Mouse (Mus musculus): ENCODE measurements around the gene Slc27a4. TPM values are rescaled to one million over a fixed set of nuclear protein-coding genes. Genes with fewer than 3 reads are reported as not detected.

Gene Slc27a4
- total RNA-seq (2014; fragmentation: Nextera tagmentation), result 4.2 and 9.0 TPM in 2 replicates
- total RNA-seq (2017), result 5.5 and 8.6 TPM in 2 replicates
- 5.7 and 6.7 TPM in 2 replicates for polyA plus RNA-seq (2012)

DNA sequence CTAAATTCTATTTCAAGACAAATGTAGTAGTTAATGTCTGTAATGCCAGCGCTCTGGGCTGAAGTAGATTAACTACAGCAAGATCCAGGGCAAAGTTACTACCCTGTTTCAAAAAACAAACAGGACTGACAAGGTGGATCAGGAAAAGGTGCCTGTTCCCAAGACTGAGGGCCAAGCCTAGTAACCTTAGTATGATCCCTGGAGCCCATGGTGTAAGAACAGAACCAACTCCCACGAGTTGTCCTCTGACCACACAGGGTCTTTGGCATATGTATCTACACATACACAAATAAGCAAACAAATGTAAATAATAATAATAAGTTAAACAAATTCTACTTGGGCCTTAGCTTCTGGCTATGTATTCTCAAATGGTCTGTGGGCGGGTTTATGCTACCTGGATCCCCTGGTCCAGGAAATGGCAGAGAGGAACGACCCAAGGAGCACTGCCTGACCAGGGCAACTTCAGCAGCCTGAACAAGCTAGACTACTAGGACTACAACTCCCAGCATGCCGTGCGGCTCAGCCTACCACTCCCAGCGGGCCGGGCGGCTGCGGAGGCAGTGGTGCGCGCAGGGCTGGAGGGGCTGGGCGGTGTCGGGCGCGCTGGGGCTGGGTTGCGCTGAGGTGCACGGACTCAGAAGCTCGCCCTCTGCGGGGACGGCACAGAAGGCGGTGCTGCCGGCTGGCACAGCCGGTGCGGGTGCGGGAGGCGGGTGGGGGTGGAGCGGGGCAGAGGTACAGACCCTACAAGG is at the start of gene Slc27a4:
Gene Slc27a4 (plus strand): TSS at position 560 of the 752 bp plus-strand sequence.
- H3K4me3 ChIP-seq (ENCODE audit: low read depth, low read length), result peak within 1 kb of the TSS; percentile 92
- no peak for TF ChIP-seq TAL1 (conservative IDR thresholded peaks at IDR 0.05; ENCODE audit: low read depth, low read length)
- H3K27me3 ChIP-seq (ENCODE audit: insufficient read depth, low read length), result peaks cover 13% of the 10 kb centered on the region
- DNase-seq (ENCODE audit: low spot score) (peak; percentile 96), ATAC-seq (ENCODE audit: extremely low read depth, insufficient number of reproducible peaks, low FRiP score, poor library complexity, severe bottlenecking) (peak; percentile 62; the same call in 1 of the 2 replicates)
- H3K36me3 ChIP-seq (replicated peaks), result peaks cover 34% of the 10 kb centered on the region
- H3K4me1 ChIP-seq (ENCODE audit: insufficient read depth, low read depth, low read length), result peaks cover 17% of the 10 kb centered on the region
- no peaks in the 10 kb centered on the region for H3K9me3 ChIP-seq (replicated peaks)

DNA sequence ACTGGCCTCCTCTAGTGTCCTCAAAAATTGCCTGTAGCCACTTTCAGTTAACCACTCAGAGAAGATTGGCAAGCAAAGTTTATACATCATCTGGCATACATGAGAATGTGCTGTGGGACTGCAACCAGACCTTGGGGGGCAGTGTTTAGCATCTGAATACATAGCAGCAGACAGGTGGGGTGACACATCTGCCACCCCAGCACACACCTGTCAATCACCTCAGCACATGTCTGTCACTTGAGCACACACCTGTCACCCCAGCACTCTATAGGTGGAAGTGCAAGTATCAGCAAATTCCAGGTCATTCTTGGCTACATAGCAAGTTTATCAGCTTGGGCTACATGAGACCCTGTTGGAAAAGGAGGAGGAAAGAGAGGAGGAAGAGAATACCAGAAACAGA is 46.7 kb upstream of the Slc27a4 start:
- Histone ChIP-seq H3K9me3 (replicated peaks) (0 out of 2 replicates have a peak, but pooled peaks cover 3% of the 10 kb centered on the region), H3K27me3 (ENCODE audit: insufficient read depth, low read length) (peaks cover 13% of the 10 kb centered on the region), H3K36me3 (replicated peaks) (no peaks in the 10 kb centered on the region), H3K4me1 (ENCODE audit: insufficient read depth, low read depth, low read length) (no peaks in the 10 kb centered on the region), H3K4me3 (ENCODE audit: low read depth, low read length) (no peak overlapping the region)
- TF ChIP-seq POLR2AphosphoS5 (IDR thresholded peaks at IDR 0.05; ENCODE audit: insufficient replicate concordance, low read depth, low read length), result no peak
- TF ChIP-seq GATA2 (IDR thresholded peaks at IDR 0.05; ENCODE audit: borderline replicate concordance, low read depth, low read length), result no peak
- TF ChIP-seq TAL1 (conservative IDR thresholded peaks at IDR 0.05; ENCODE audit: low read depth, low read length), result no peak
- no peak for TF ChIP-seq CTCF (IDR thresholded peaks at IDR 0.05; ENCODE audit: low read depth, low read length)
- no peak for TF ChIP-seq GATA1 (IDR thresholded peaks at IDR 0.05; ENCODE audit: borderline replicate concordance, low read length)
- ATAC-seq (ENCODE audit: extremely low read depth, insufficient number of reproducible peaks, low FRiP score, poor library complexity, severe bottlenecking), result no peak
- no peak for DNase-seq (ENCODE audit: low spot score)

DNA sequence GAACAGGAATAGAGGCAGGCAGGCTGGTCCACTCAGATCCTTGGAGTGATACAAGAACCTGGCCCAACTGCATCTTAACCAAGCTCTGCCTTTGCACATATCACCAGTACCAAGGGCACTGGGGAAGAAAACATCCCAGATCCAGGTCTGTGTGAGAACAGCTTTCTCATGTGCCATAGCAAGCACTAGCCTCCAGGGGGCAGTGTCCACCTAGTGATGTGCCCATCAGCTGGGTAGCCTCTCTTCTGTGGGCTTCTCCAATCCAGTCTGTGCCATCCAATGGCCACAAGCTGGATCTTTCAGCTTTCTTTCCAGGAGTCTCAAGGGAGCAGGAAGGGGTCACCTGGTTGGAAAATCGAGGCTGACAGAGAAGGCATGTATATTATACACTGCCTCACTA is 37.6 kb upstream of the Slc27a4 start:
- ATAC-seq (ENCODE audit: extremely low read depth, insufficient number of reproducible peaks, low FRiP score, poor library complexity, severe bottlenecking) (no peak), DNase-seq (ENCODE audit: low spot score) (peak; percentile 35)
- H3K4me1 ChIP-seq (ENCODE audit: insufficient read depth, low read depth, low read length), result peaks cover 2% of the 10 kb centered on the region; the same call in 1 of the 2 replicates
- no peak overlapping the region for H3K4me3 ChIP-seq (ENCODE audit: low read depth, low read length)
- peaks cover 46% of the 10 kb centered on the region for H3K27me3 ChIP-seq (ENCODE audit: insufficient read depth, low read length)
- no peaks in the 10 kb centered on the region for H3K36me3 ChIP-seq (replicated peaks)
- H3K9me3 ChIP-seq (replicated peaks), result no peaks in the 10 kb centered on the region
- TF ChIP-seq CTCF (IDR thresholded peaks at IDR 0.05; ENCODE audit: low read depth, low read length) (peak; percentile 80), GATA2 (IDR thresholded peaks at IDR 0.05; ENCODE audit: borderline replicate concordance, low read depth, low read length) (no peak)

DNA sequence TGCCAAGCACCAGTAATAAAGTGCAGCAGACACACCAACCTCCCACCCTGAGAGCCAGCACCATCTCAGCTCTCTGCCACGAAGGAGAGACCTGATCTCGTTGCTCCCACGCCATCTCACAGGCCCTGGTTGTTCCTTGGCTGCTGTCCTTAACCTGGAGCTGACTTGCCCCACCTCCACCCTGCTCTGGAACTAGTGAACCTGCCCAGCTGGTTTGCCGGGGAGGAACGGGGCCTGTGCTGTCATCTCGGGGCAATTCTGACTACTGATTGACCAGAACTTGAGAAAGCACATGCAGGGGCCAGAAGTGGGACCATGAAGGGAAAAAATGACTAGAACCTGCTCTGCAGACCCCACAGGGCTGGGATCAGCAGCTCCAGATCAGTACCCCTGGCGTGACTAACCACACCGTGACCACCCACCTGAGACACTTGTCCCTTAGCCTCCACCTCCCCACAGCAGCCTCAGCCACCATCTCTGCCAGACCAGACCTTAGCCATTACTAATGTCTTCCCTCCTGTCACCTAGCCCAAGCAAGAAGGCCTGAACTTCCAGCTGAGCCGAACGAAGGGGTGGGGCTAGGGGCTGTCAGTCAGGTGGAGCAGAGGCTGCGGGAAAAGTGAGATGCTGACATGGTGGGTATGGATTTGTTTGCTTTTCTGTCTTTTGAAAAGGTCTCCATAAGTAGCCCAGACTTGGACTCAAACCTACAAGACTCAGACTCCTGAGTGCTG is 34.3 kb upstream of the Slc27a4 start:
- no peak for ATAC-seq (ENCODE audit: extremely low read depth, insufficient number of reproducible peaks, low FRiP score, poor library complexity, severe bottlenecking)
- H3K4me3 ChIP-seq (ENCODE audit: low read depth, low read length), result no peak overlapping the region
- DNase-seq (ENCODE audit: low spot score), result no peak
- H3K27me3 ChIP-seq (ENCODE audit: insufficient read depth, low read length), result peaks cover 25% of the 10 kb centered on the region
- TF ChIP-seq POLR2AphosphoS5 (IDR thresholded peaks at IDR 0.05; ENCODE audit: insufficient replicate concordance, low read depth, low read length) (no peak), GATA1 (IDR thresholded peaks at IDR 0.05; ENCODE audit: borderline replicate concordance, low read length) (no peak), GATA2 (IDR thresholded peaks at IDR 0.05; ENCODE audit: borderline replicate concordance, low read depth, low read length) (no peak)
- peaks cover 2% of the 10 kb centered on the region for H3K36me3 ChIP-seq (replicated peaks)
- H3K4me1 ChIP-seq (ENCODE audit: insufficient read depth, low read depth, low read length), result peaks cover 2% of the 10 kb centered on the region
- no peaks in the 10 kb centered on the region for H3K9me3 ChIP-seq (replicated peaks)

GRCm38 (mm10) chr2:29768901-29769300 is 33.5 kb upstream of the Slc27a4 start:
- H3K4me3 ChIP-seq (ENCODE audit: low read depth, low read length), result no peak overlapping the region
- no peak for ATAC-seq (ENCODE audit: extremely low read depth, insufficient number of reproducible peaks, low FRiP score, poor library complexity, severe bottlenecking)
- no peak for TF ChIP-seq TAL1 (conservative IDR thresholded peaks at IDR 0.05; ENCODE audit: low read depth, low read length)
- TF ChIP-seq POLR2AphosphoS5 (IDR thresholded peaks at IDR 0.05; ENCODE audit: insufficient replicate concordance, low read depth, low read length), result no peak
- no peak for TF ChIP-seq GATA1 (IDR thresholded peaks at IDR 0.05; ENCODE audit: borderline replicate concordance, low read length)
- TF ChIP-seq CTCF (IDR thresholded peaks at IDR 0.05; ENCODE audit: low read depth, low read length), result no peak
- no peak for TF ChIP-seq GATA2 (IDR thresholded peaks at IDR 0.05; ENCODE audit: borderline replicate concordance, low read depth, low read length)
- peaks cover 22% of the 10 kb centered on the region for H3K27me3 ChIP-seq (ENCODE audit: insufficient read depth, low read length)
- DNase-seq (ENCODE audit: low spot score), result no peak
- H3K9me3 ChIP-seq (replicated peaks), result no peaks in the 10 kb centered on the region
- H3K36me3 ChIP-seq (replicated peaks), result peaks cover 6% of the 10 kb centered on the region
- H3K4me1 ChIP-seq (ENCODE audit: insufficient read depth, low read depth, low read length), result peaks cover 10% of the 10 kb centered on the region

- peaks cover 9% of the 10 kb centered on the region for H3K36me3 ChIP-seq (replicated peaks)
- ATAC-seq (ENCODE audit: extremely low read depth, insufficient number of reproducible peaks, low FRiP score, poor library complexity, severe bottlenecking) (no peak), DNase-seq (ENCODE audit: low spot score) (no peak)
- H3K27me3 ChIP-seq (ENCODE audit: insufficient read depth, low read length), result peaks cover 22% of the 10 kb centered on the region
- H3K4me3 ChIP-seq (ENCODE audit: low read depth, low read length), result no peak overlapping the region
- H3K9me3 ChIP-seq (replicated peaks), result no peaks in the 10 kb centered on the region
- peaks cover 10% of the 10 kb centered on the region for H3K4me1 ChIP-seq (ENCODE audit: insufficient read depth, low read depth, low read length)
- TF ChIP-seq TAL1 (conservative IDR thresholded peaks at IDR 0.05; ENCODE audit: low read depth, low read length) (no peak), POLR2AphosphoS5 (IDR thresholded peaks at IDR 0.05; ENCODE audit: insufficient replicate concordance, low read depth, low read length) (no peak)
Observed at GRCm38 (mm10) chr2:29770162-29770561, 32.3 kb upstream of the Slc27a4 start.
